ENCODE assay signal across 20 mouse cellular contexts in genomic region chr11:4164701-4165100, GRCm38 (mm10). TPM values are rescaled to one million over a fixed set of nuclear protein-coding genes. Genes with fewer than 3 reads are reported as not detected.
DNase-seq lines count a peak whose midpoint lies in the region; ATAC-seq lines count a peak whose summit lies in the region.
"Had no signal": no experiment of that assay in that cellular context is flagged by ENCODE, and none has a peak within 500 bp of the region (broad histone marks: within the 10 kb centered on the region; RNA-seq: fewer than 3 reads in every experiment).

No protein-coding gene starts in this region.

- H3K27ac ChIP-seq in midbrain, embryonic 13.5 days, result no peak overlapping the region
- H3K27ac ChIP-seq in midbrain, embryonic 16.5 days (ENCODE audit: low read length), result no peak overlapping the region
- peak overlapping the region; percentile 84 for H3K27ac ChIP-seq in embryonic facial prominence, embryonic 13.5 days
- H3K27ac ChIP-seq: hindbrain, embryonic 12.5 days; intestine, embryonic 15.5 days; limb, embryonic 12.5 days; liver, embryonic 14.5 days; lung, embryonic 15.5 days had no signal

- H3K4me1 ChIP-seq in midbrain, embryonic 13.5 days (replicated peaks), result peaks cover 42% of the 10 kb centered on the region
- peaks cover 28% of the 10 kb centered on the region for H3K4me1 ChIP-seq in midbrain, embryonic 16.5 days (ENCODE audit: control insufficient read depth, insufficient read depth, low read length)
- peaks cover 45% of the 10 kb centered on the region for H3K4me1 ChIP-seq in embryonic facial prominence, embryonic 13.5 days

- DNase-seq in adrenal gland, postnatal 36 days, result peak; percentile 35 to 58
- DNase-seq in adrenal gland, adult 18-20 months (ENCODE audit: low spot score in 2 of 2), result no peak
- no peak for DNase-seq in spleen, postnatal 4 days (ENCODE audit: low spot score in 2 of 2)
- DNase-seq: cerebellum, postnatal 10 days; heart, postnatal 14 days; kidney, postnatal 4 days; lung, postnatal 4 days; retina, postnatal 1 day; thymus, postnatal 36 days had no signal

- H3K9ac ChIP-seq in midbrain, embryonic 13.5 days (replicated peaks), result 0 out of 2 replicates have a peak overlapping the region, but pooled peaks have one; percentile 21
- H3K9ac ChIP-seq in midbrain, embryonic 16.5 days (ENCODE audit: low read depth, low read length), result no peak overlapping the region
- H3K9ac ChIP-seq in embryonic facial prominence, embryonic 13.5 days, result peak overlapping the region; percentile 22; the same call in 1 of the 2 replicates
- H3K9ac ChIP-seq: hindbrain, embryonic 12.5 days; intestine, embryonic 15.5 days; limb, embryonic 12.5 days; liver, embryonic 14.5 days; lung, embryonic 15.5 days had no signal

- H3K36me3 ChIP-seq in midbrain, embryonic 13.5 days, result peaks cover 80% of the 10 kb centered on the region
- H3K36me3 ChIP-seq in midbrain, embryonic 16.5 days (ENCODE audit: control insufficient read depth, insufficient read depth, low read length), result peaks cover 34% of the 10 kb centered on the region
- peaks cover 84% of the 10 kb centered on the region for H3K36me3 ChIP-seq in embryonic facial prominence, embryonic 13.5 days

- no peak overlapping the region for H3K4me3 ChIP-seq in midbrain, embryonic 13.5 days (replicated peaks)
- H3K4me3 ChIP-seq in midbrain, embryonic 16.5 days (ENCODE audit: low read depth, low read length), result no peak overlapping the region
- peak overlapping the region; percentile 3; the same call in 1 of the 2 replicates for H3K4me3 ChIP-seq in embryonic facial prominence, embryonic 13.5 days
- H3K4me3 ChIP-seq: hindbrain, embryonic 12.5 days; intestine, embryonic 15.5 days; limb, embryonic 12.5 days; lung, embryonic 15.5 days had no signal

- 98% methylated on average over 2 of the region's 2 CpGs for WGBS in midbrain, embryonic 13.5 days
- WGBS in midbrain, embryonic 16.5 days, result 88% methylated on average over 2 of the region's 2 CpGs
- WGBS in embryonic facial prominence, embryonic 13.5 days, result 33% methylated on average over 2 of the region's 2 CpGs

- H3K4me2 ChIP-seq in midbrain, embryonic 13.5 days (replicated peaks), result no peak overlapping the region
- no peak overlapping the region for H3K4me2 ChIP-seq in midbrain, embryonic 16.5 days (ENCODE audit: low read length)
- peak overlapping the region; percentile 43 for H3K4me2 ChIP-seq in embryonic facial prominence, embryonic 13.5 days
- H3K4me2 ChIP-seq: heart, embryonic 11.5 days; hindbrain, embryonic 12.5 days; intestine, embryonic 15.5 days; limb, embryonic 12.5 days; lung, embryonic 15.5 days had no signal

- no peak for ATAC-seq in midbrain, embryonic 13.5 days
- no peak for ATAC-seq in midbrain, embryonic 16.5 days
- ATAC-seq in embryonic facial prominence, embryonic 13.5 days (ENCODE audit: insufficient number of reproducible peaks, insufficient read depth, low FRiP score, low TSS enrichment, low read depth), result peak; percentile 74; the same call in 1 of the 2 replicates
- ATAC-seq in inflammation-experienced regulatory T-cells, adult 6 months, result no peak
- ATAC-seq: activated CD4-positive, CD25-positive, alpha-beta regulatory T cell, adult 4 months; intestine, embryonic 15.5 days had no signal

- no peaks in the 10 kb centered on the region for H3K9me3 ChIP-seq in midbrain, embryonic 13.5 days
- H3K9me3 ChIP-seq in midbrain, embryonic 16.5 days (replicated peaks; ENCODE audit: control insufficient read depth, low read length, poor library complexity, severe bottlenecking), result no peaks in the 10 kb centered on the region
- no peaks in the 10 kb centered on the region for H3K9me3 ChIP-seq in embryonic facial prominence, embryonic 13.5 days
- H3K9me3 ChIP-seq: hindbrain, embryonic 12.5 days; intestine, embryonic 15.5 days; limb, embryonic 12.5 days; lung, embryonic 15.5 days had no signal

- no peaks in the 10 kb centered on the region for H3K27me3 ChIP-seq in midbrain, embryonic 13.5 days
- H3K27me3 ChIP-seq in midbrain, embryonic 16.5 days (ENCODE audit: control insufficient read depth, insufficient read depth, low read depth, low read length), result no peaks in the 10 kb centered on the region
- H3K27me3 ChIP-seq in embryonic facial prominence, embryonic 13.5 days, result no peaks in the 10 kb centered on the region
- H3K27me3 ChIP-seq: hindbrain, embryonic 12.5 days; intestine, embryonic 15.5 days; limb, embryonic 12.5 days; lung, embryonic 15.5 days had no signal

RNA-seq across cellular contexts. Expression of gene Sf3a1, which starts 4.6 kb away (rescaled TPM):
- 10 to 100 TPM; 43.6 to 60.1 TPM for total RNA-seq in adrenal gland, postnatal 36 days (2021)
- 10 to 100 TPM; 50.3 to 59.9 TPM for total RNA-seq in adrenal gland, adult 18-20 months (2021)
- polyA plus RNA-seq in midbrain, embryonic 13.5 days (2015; fragmentation: Nextera tagmentation; extraction: Ambion mirVana), result 65.8 and 66.7 TPM in 2 replicates
- 53.8 and 54.0 TPM in 2 replicates for polyA plus RNA-seq in midbrain, embryonic 16.5 days (2015; fragmentation: Nextera tagmentation; extraction: Ambion mirVana)
- 59.6 and 71.6 TPM in 2 replicates for polyA plus RNA-seq in embryonic facial prominence, embryonic 13.5 days (2015; fragmentation: Nextera tagmentation; extraction: Ambion mirVana)
- 10 to 100 TPM; 54.2 to 71.2 (median 66.6) TPM for polyA plus RNA-seq in inflammation-experienced regulatory T-cells, adult 6 months (2017; shearing (Covaris generic))

RNA-seq across cellular contexts. Expression of gene Ccdc157, which starts 4.6 kb away (rescaled TPM):
- 10 to 100 TPM in 1 of 2 experiments, 1 to 10 TPM in 1; 7.3 to 11.6 TPM for total RNA-seq in adrenal gland, postnatal 36 days (2021)
- total RNA-seq in adrenal gland, adult 18-20 months (2021), result 10 to 100 TPM; 10.8 to 12.5 TPM
- polyA plus RNA-seq in midbrain, embryonic 13.5 days (2015; fragmentation: Nextera tagmentation; extraction: Ambion mirVana), result 6.8 and 8.1 TPM in 2 replicates
- polyA plus RNA-seq in midbrain, embryonic 16.5 days (2015; fragmentation: Nextera tagmentation; extraction: Ambion mirVana), result 9.1 and 10.9 TPM in 2 replicates
- polyA plus RNA-seq in embryonic facial prominence, embryonic 13.5 days (2015; fragmentation: Nextera tagmentation; extraction: Ambion mirVana), result 8.2 and 9.7 TPM in 2 replicates
- polyA plus RNA-seq in inflammation-experienced regulatory T-cells, adult 6 months (2017; shearing (Covaris generic)), result 1 to 10 TPM; 1.5 to 2.9 (median 2.9) TPM

RNA-seq across cellular contexts. Expression of gene Tbc1d10a, which starts 21.9 kb away (rescaled TPM):
- total RNA-seq in adrenal gland, postnatal 36 days (2021), result 10 to 100 TPM; 14.6 to 24.3 TPM
- 10 to 100 TPM; 14.8 to 23.3 TPM for total RNA-seq in adrenal gland, adult 18-20 months (2021)
- 24.2 and 24.6 TPM in 2 replicates for polyA plus RNA-seq in midbrain, embryonic 13.5 days (2015; fragmentation: Nextera tagmentation; extraction: Ambion mirVana)
- 33.6 and 34.8 TPM in 2 replicates for polyA plus RNA-seq in midbrain, embryonic 16.5 days (2015; fragmentation: Nextera tagmentation; extraction: Ambion mirVana)
- polyA plus RNA-seq in embryonic facial prominence, embryonic 13.5 days (2015; fragmentation: Nextera tagmentation; extraction: Ambion mirVana), result 39.2 and 39.4 TPM in 2 replicates
- polyA plus RNA-seq in inflammation-experienced regulatory T-cells, adult 6 months (2017; shearing (Covaris generic)), result 10 to 100 TPM; 14.3 to 20.5 (median 19.0) TPM

RNA-seq across cellular contexts. Expression of gene Rnf215, which starts 29.7 kb away (rescaled TPM):
- 10 to 100 TPM; 24.7 to 24.9 TPM for total RNA-seq in adrenal gland, postnatal 36 days (2021)
- total RNA-seq in adrenal gland, adult 18-20 months (2021), result 10 to 100 TPM; 22.7 to 23.7 TPM
- polyA plus RNA-seq in midbrain, embryonic 13.5 days (2015; fragmentation: Nextera tagmentation; extraction: Ambion mirVana), result 43.9 and 45.9 TPM in 2 replicates
- 52.0 and 53.6 TPM in 2 replicates for polyA plus RNA-seq in midbrain, embryonic 16.5 days (2015; fragmentation: Nextera tagmentation; extraction: Ambion mirVana)
- polyA plus RNA-seq in embryonic facial prominence, embryonic 13.5 days (2015; fragmentation: Nextera tagmentation; extraction: Ambion mirVana), result 37.4 and 39.4 TPM in 2 replicates
- 10 to 100 TPM in 1 of 3 experiments, 1 to 10 TPM in 2; 7.5 to 10.4 (median 8.4) TPM for polyA plus RNA-seq in inflammation-experienced regulatory T-cells, adult 6 months (2017; shearing (Covaris generic))

RNA-seq across cellular contexts. Expression of gene Sec14l2, which starts 41.5 kb away (rescaled TPM):
- total RNA-seq in adrenal gland, postnatal 36 days (2021), result 1 to 10 TPM; 1.3 to 1.5 TPM
- total RNA-seq in adrenal gland, adult 18-20 months (2021), result 1 to 10 TPM; 1.5 to 1.7 TPM
- polyA plus RNA-seq in midbrain, embryonic 13.5 days (2015; fragmentation: Nextera tagmentation; extraction: Ambion mirVana), result 2.3 and 3.2 TPM in 2 replicates
- 4.2 and 4.8 TPM in 2 replicates for polyA plus RNA-seq in midbrain, embryonic 16.5 days (2015; fragmentation: Nextera tagmentation; extraction: Ambion mirVana)
- 2.0 and 3.8 TPM in 2 replicates for polyA plus RNA-seq in embryonic facial prominence, embryonic 13.5 days (2015; fragmentation: Nextera tagmentation; extraction: Ambion mirVana)
- polyA plus RNA-seq in inflammation-experienced regulatory T-cells, adult 6 months (2017; shearing (Covaris generic)), result 1 to 10 TPM in 2 of 3 experiments, under 1 TPM in 1; 0.79 to 2.7 (median 1.3) TPM

Comparison
In these comparisons a context has a peak if more than half of its experiments do, and no peak if none do; other contexts are left out.
1. DNase-seq: peak in adrenal gland, postnatal 36 days (2 of 2); none in adrenal gland, adult 18-20 months (0 of 2) and spleen, postnatal 4 days (0 of 2).